Mouse (Mus musculus): ENCODE results near the gene Lims1.
"Not testable (repeated sequence)": the region's sequence is repeated elsewhere in the genome, so short reads cannot be mapped to it uniquely, and the experiment has no call there.

DNA sequence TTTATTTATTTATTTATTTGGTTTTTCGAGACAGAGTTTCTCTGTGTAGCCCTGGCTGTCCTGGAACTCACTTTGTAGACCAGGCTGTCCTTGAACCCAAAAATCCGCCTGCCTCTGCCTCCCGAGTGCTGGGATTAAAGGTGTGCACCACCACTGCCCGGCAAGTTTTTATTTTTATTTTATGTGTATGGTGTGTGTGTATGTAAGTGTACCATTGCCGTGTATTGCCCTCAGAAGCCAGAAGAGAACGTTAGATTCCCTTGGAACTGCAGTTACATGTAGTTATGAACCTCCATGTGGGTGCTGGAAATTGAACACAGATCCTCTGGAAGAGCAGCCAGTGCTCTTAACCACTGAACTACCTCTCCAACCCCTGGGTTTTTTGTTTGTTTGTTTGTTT, 4.6 kb downstream of the Lims1 start:
- not testable (repeated sequence) for TF ChIP-seq CTCF, EP300 (IDR thresholded peaks at IDR 0.05; ENCODE audit: low read depth)

Data from heart, postnatal 0 days (tissue).